ENCODE assay signal across 10 mouse cellular contexts in genomic region chr4:138496746-138497520, GRCm38 (mm10). TPM values are rescaled to one million over a fixed set of nuclear protein-coding genes. Genes with fewer than 3 reads are reported as not detected.
DNase-seq lines count a peak whose midpoint lies in the region; ATAC-seq and TF ChIP-seq lines count a peak whose summit lies in the region.
"Had no signal": no experiment of that assay in that cellular context is flagged by ENCODE, and none has a peak within 500 bp of the region (broad histone marks: within the 10 kb centered on the region; RNA-seq: fewer than 3 reads in every experiment).

No protein-coding gene starts in this region.

- H3K4me1 ChIP-seq in forebrain, embryonic 12.5 days, result peaks cover 42% of the 10 kb centered on the region
- H3K4me1 ChIP-seq in forebrain, embryonic 14.5 days (ENCODE audit: control insufficient read depth, insufficient read depth, low read length), result peaks cover 27% of the 10 kb centered on the region
- H3K4me1 ChIP-seq in midbrain, embryonic 12.5 days, result peaks cover 42% of the 10 kb centered on the region
- H3K4me1 ChIP-seq in midbrain, postnatal 0 days (ENCODE audit: insufficient read depth, low read length), result peaks cover 29% of the 10 kb centered on the region
- 0 out of 2 replicates have a peak, but pooled peaks cover 5% of the 10 kb centered on the region for H3K4me1 ChIP-seq in intestine, postnatal 0 days (replicated peaks; ENCODE audit: control insufficient read depth, insufficient read depth, low read length)
- peaks cover 38% of the 10 kb centered on the region for H3K4me1 ChIP-seq in stomach, embryonic 14.5 days (ENCODE audit: control insufficient read depth, insufficient read depth, low read length)

- H3K4me3 ChIP-seq in forebrain, embryonic 12.5 days (replicated peaks), result no peak overlapping the region
- no peak overlapping the region for H3K4me3 ChIP-seq in forebrain, embryonic 14.5 days (ENCODE audit: low read depth, low read length)
- H3K4me3 ChIP-seq in midbrain, embryonic 12.5 days, result no peak overlapping the region
- no peak overlapping the region for H3K4me3 ChIP-seq in midbrain, postnatal 0 days (ENCODE audit: low read depth, low read length)
- H3K4me3 ChIP-seq in intestine, postnatal 0 days (ENCODE audit: low read depth, low read length), result no peak overlapping the region
- H3K4me3 ChIP-seq in stomach, embryonic 14.5 days (ENCODE audit: low read depth, low read length), result no peak overlapping the region
- H3K4me3 ChIP-seq: embryonic facial prominence, embryonic 13.5 days had no signal

- H3K27me3 ChIP-seq in forebrain, embryonic 12.5 days, result no peaks in the 10 kb centered on the region
- H3K27me3 ChIP-seq in forebrain, embryonic 14.5 days (replicated peaks; ENCODE audit: control insufficient read depth, insufficient read depth, low read length), result no peaks in the 10 kb centered on the region
- H3K27me3 ChIP-seq in midbrain, embryonic 12.5 days, result no peaks in the 10 kb centered on the region
- no peaks in the 10 kb centered on the region for H3K27me3 ChIP-seq in midbrain, postnatal 0 days (ENCODE audit: insufficient read depth, low read length)
- H3K27me3 ChIP-seq in intestine, postnatal 0 days (replicated peaks; ENCODE audit: control insufficient read depth, insufficient read depth, low read length), result no peaks in the 10 kb centered on the region
- H3K27me3 ChIP-seq in stomach, embryonic 14.5 days (ENCODE audit: control insufficient read depth, insufficient read depth, low read length), result no peaks in the 10 kb centered on the region
- H3K27me3 ChIP-seq: embryonic facial prominence, embryonic 13.5 days had no signal

- ATAC-seq in forebrain, embryonic 12.5 days (ENCODE audit: low FRiP score), result peak; percentile 39; the same call in 1 of the 2 replicates
- no peak for ATAC-seq in forebrain, embryonic 14.5 days
- no peak for ATAC-seq in midbrain, embryonic 12.5 days (ENCODE audit: low FRiP score, low read depth)
- no peak for ATAC-seq in midbrain, postnatal 0 days (ENCODE audit: low FRiP score)
- ATAC-seq in intestine, postnatal 0 days, result no peak
- ATAC-seq in stomach, embryonic 14.5 days (ENCODE audit: insufficient number of reproducible peaks, insufficient read depth, low FRiP score, low read depth), result no peak
- ATAC-seq in megakaryocyte-erythroid progenitor cell, adult 5-6 weeks (replicated peaks; ENCODE audit: low FRiP score, low TSS enrichment, poor library complexity, severe bottlenecking), result no peak

- TF ChIP-seq CTCF in midbrain, postnatal 0 days (IDR thresholded peaks at IDR 0.05), result no peak
- TF ChIP-seq CTCF in intestine, postnatal 0 days (IDR thresholded peaks at IDR 0.05; ENCODE audit: low read depth), result 0 out of 2 replicates have a peak, but pooled peaks have one; percentile 25

- H3K9ac ChIP-seq in forebrain, embryonic 12.5 days, result no peak overlapping the region
- no peak overlapping the region for H3K9ac ChIP-seq in forebrain, embryonic 14.5 days (ENCODE audit: low read length)
- H3K9ac ChIP-seq in midbrain, embryonic 12.5 days (replicated peaks), result no peak overlapping the region
- H3K9ac ChIP-seq in midbrain, postnatal 0 days (replicated peaks; ENCODE audit: low read length, poor library complexity, severe bottlenecking), result no peak overlapping the region
- no peak overlapping the region for H3K9ac ChIP-seq in intestine, postnatal 0 days (ENCODE audit: low read depth, low read length)
- no peak overlapping the region for H3K9ac ChIP-seq in stomach, embryonic 14.5 days (replicated peaks; ENCODE audit: low read depth, low read length)
- H3K9ac ChIP-seq: embryonic facial prominence, embryonic 13.5 days had no signal

- H3K36me3 ChIP-seq in forebrain, embryonic 12.5 days (replicated peaks), result no peaks in the 10 kb centered on the region
- H3K36me3 ChIP-seq in forebrain, embryonic 14.5 days (ENCODE audit: control insufficient read depth, insufficient read depth, low read length), result no peaks in the 10 kb centered on the region
- no peaks in the 10 kb centered on the region for H3K36me3 ChIP-seq in midbrain, embryonic 12.5 days
- H3K36me3 ChIP-seq in midbrain, postnatal 0 days (ENCODE audit: insufficient read depth, low read length), result no peaks in the 10 kb centered on the region
- no peaks in the 10 kb centered on the region for H3K36me3 ChIP-seq in intestine, postnatal 0 days (ENCODE audit: control insufficient read depth, insufficient read depth)
- H3K36me3 ChIP-seq in stomach, embryonic 14.5 days (ENCODE audit: control insufficient read depth, insufficient read depth, low read length), result no peaks in the 10 kb centered on the region
- H3K36me3 ChIP-seq: embryonic facial prominence, embryonic 13.5 days had no signal

- no peak overlapping the region for H3K27ac ChIP-seq in forebrain, embryonic 12.5 days
- H3K27ac ChIP-seq in forebrain, embryonic 14.5 days (ENCODE audit: low read depth, low read length), result no peak overlapping the region
- peak overlapping the region; percentile 83; the same call in 1 of the 2 replicates for H3K27ac ChIP-seq in midbrain, embryonic 12.5 days (replicated peaks)
- no peak overlapping the region for H3K27ac ChIP-seq in midbrain, postnatal 0 days (ENCODE audit: low read depth, low read length)
- no peak overlapping the region for H3K27ac ChIP-seq in intestine, postnatal 0 days (ENCODE audit: low read depth, low read length)
- H3K27ac ChIP-seq in stomach, embryonic 14.5 days (ENCODE audit: low read length), result peak overlapping the region; percentile 52; the same call in 1 of the 2 replicates
- H3K27ac ChIP-seq: embryonic facial prominence, embryonic 13.5 days had no signal

- DNase-seq in forebrain, embryonic 14.5 days (ENCODE audit: low spot score), result no peak
- DNase-seq in midbrain, postnatal 0 days (ENCODE audit: low spot score), result no peak
- no peak for DNase-seq in cerebellum, adult 11 months
- DNase-seq: B cell, adult 2 months had no signal

- WGBS in forebrain, embryonic 12.5 days, result 76% methylated on average over 15 of the region's 24 CpGs
- 76% methylated on average over 23 of the region's 24 CpGs for WGBS in forebrain, embryonic 14.5 days
- 73% methylated on average over 17 of the region's 24 CpGs for WGBS in midbrain, embryonic 12.5 days
- 67% methylated on average over 20 of the region's 24 CpGs for WGBS in midbrain, postnatal 0 days
- WGBS in intestine, postnatal 0 days, result 61% methylated on average over 24 of the region's 24 CpGs
- WGBS in stomach, embryonic 14.5 days, result 59% methylated on average over 24 of the region's 24 CpGs

- H3K4me2 ChIP-seq in forebrain, embryonic 12.5 days, result no peak overlapping the region
- H3K4me2 ChIP-seq in forebrain, embryonic 14.5 days (ENCODE audit: low read length), result no peak overlapping the region
- H3K4me2 ChIP-seq in midbrain, embryonic 12.5 days (replicated peaks), result no peak overlapping the region; the same call in 1 of the 2 replicates
- H3K4me2 ChIP-seq in midbrain, postnatal 0 days (ENCODE audit: low read depth, low read length, poor library complexity, severe bottlenecking), result no peak overlapping the region
- no peak overlapping the region for H3K4me2 ChIP-seq in intestine, postnatal 0 days (replicated peaks; ENCODE audit: low read depth)
- H3K4me2 ChIP-seq in stomach, embryonic 14.5 days (replicated peaks; ENCODE audit: low read depth, low read length), result no peak overlapping the region

- no peaks in the 10 kb centered on the region for H3K9me3 ChIP-seq in forebrain, embryonic 12.5 days
- H3K9me3 ChIP-seq in forebrain, embryonic 14.5 days (replicated peaks; ENCODE audit: control insufficient read depth, low read length), result no peaks in the 10 kb centered on the region
- H3K9me3 ChIP-seq in midbrain, embryonic 12.5 days, result no peaks in the 10 kb centered on the region
- H3K9me3 ChIP-seq in midbrain, postnatal 0 days (ENCODE audit: low read length), result no peaks in the 10 kb centered on the region; the same call in 1 of the 2 replicates
- no peaks in the 10 kb centered on the region for H3K9me3 ChIP-seq in intestine, postnatal 0 days (ENCODE audit: control insufficient read depth)
- no peaks in the 10 kb centered on the region for H3K9me3 ChIP-seq in stomach, embryonic 14.5 days (ENCODE audit: control insufficient read depth, low read depth, low read length)
- H3K9me3 ChIP-seq: embryonic facial prominence, embryonic 13.5 days had no signal

RNA-seq across cellular contexts. Expression of gene Camk2n1, which starts 42.8 kb away (rescaled TPM):
- polyA plus RNA-seq in forebrain, embryonic 12.5 days (2016; fragmentation: Nextera tagmentation; extraction: Ambion mirVana), result 4.8 and 5.4 TPM in 2 replicates
- 7.5 and 7.8 TPM in 2 replicates for polyA plus RNA-seq in forebrain, embryonic 14.5 days (2014; fragmentation: Nextera tagmentation; extraction: Ambion mirVana)
- polyA plus RNA-seq in midbrain, embryonic 12.5 days (2016; fragmentation: Nextera tagmentation; extraction: Ambion mirVana), result 9.0 and 9.8 TPM in 2 replicates
- total RNA-seq in midbrain, postnatal 0 days (2014; rRNA removed), result 50.9 and 55.6 TPM in 2 replicates
- 25.0 and 29.2 TPM in 2 replicates for polyA plus RNA-seq in midbrain, postnatal 0 days (2015; fragmentation: Nextera tagmentation; extraction: Ambion mirVana)
- polyA plus RNA-seq in intestine, postnatal 0 days (2015; fragmentation: Nextera tagmentation; extraction: Ambion mirVana), result 10.9 and 12.2 TPM in 2 replicates
- polyA plus RNA-seq in stomach, embryonic 14.5 days (2014; fragmentation: Nextera tagmentation; extraction: Ambion mirVana), result 4.0 and 5.1 TPM in 2 replicates
- not detected in 2 replicates for total RNA-seq in megakaryocyte-erythroid progenitor cell, adult 5-6 weeks (2014; fragmentation: Nextera tagmentation)
- 0.05 TPM in 1 of 2 replicates, not detected in the other for total RNA-seq in megakaryocyte-erythroid progenitor cell, adult 5-6 weeks (2017)

Comparison
In these comparisons a context has a peak if more than half of its experiments do, and no peak if none do; other contexts are left out.
1. H3K27ac ChIP-seq: peak in midbrain, embryonic 12.5 days (single experiment) and stomach, embryonic 14.5 days (single experiment); none in forebrain, embryonic 12.5 days (single experiment), forebrain, embryonic 14.5 days (single experiment), midbrain, postnatal 0 days (single experiment) and intestine, postnatal 0 days (single experiment).